Mouse (Mus musculus) hematopoietic multipotent progenitor cell, adult 10-12 weeks (in vitro differentiated cells): Measurements from ENCODE around the gene 1700021F07Rik. TPM values are rescaled to one million over a fixed set of nuclear protein-coding genes. Genes with fewer than 3 reads are reported as not detected.

Experiments
- polyA plus RNA-seq: library from polyadenylated mRNA; stranded (reverse); fragments of >175 nt; gene quantifications from 2 replicates; pipeline ENCODE4 v1.2.3, GENCODE M21; 2012; ENCODE audit warnings: low replicate concordance

Gene 1700021F07Rik
- polyA plus RNA-seq = not detected in 2 replicates

GRCm38 (mm10) chr2:173522376-173522775, at the start of gene 1700021F07Rik:
TSS of gene 1700021F07Rik (plus strand) at chr2:173522586.

Other genes starting within 250 kb of the 1700021F07Rik start
- 38.3 and 110 TPM in 2 replicates for gene Pmepa1, start 246.1 kb upstream of the 1700021F07Rik start, polyA plus RNA-seq
- gene Ankrd60, start 55.8 kb downstream of the 1700021F07Rik start, polyA plus RNA-seq = not detected in 2 replicates
- 14.0 and 40.5 TPM in 2 replicates for gene Rab22a, start 137.2 kb downstream of the 1700021F07Rik start, polyA plus RNA-seq
- not detected in 2 replicates for gene 1700010B08Rik, start 196.8 kb downstream of the 1700021F07Rik start, polyA plus RNA-seq
- 19.9 and 20.8 TPM in 2 replicates for gene Vapb, start 214.9 kb downstream of the 1700021F07Rik start, polyA plus RNA-seq